Mouse (Mus musculus): Measurements from ENCODE around the gene Tuba1c. TPM values are rescaled to one million over a fixed set of nuclear protein-coding genes. Genes with fewer than 3 reads are reported as not detected.
"Not testable (repeated sequence)": the region's sequence is repeated elsewhere in the genome, so short reads cannot be mapped to it uniquely, and the experiment has no call there.

Tuba1c gene
- polyA plus RNA-seq, 1 experiment from 2014 or later = 135 TPM

- no peak for ATAC-seq (ENCODE audit: insufficient number of reproducible peaks, low FRiP score)
- Histone ChIP-seq H3K27me3 (replicated peaks) (peaks cover 8% of the 10 kb centered on the region; the same call in 1 of the 2 replicates), H3K4me1 (replicated peaks) (peaks cover 14% of the 10 kb centered on the region), H3K9me3 (replicated peaks) (no peaks in the 10 kb centered on the region), H3K27ac (ENCODE audit: poor library complexity, severe bottlenecking) (no peak overlapping the region), H3K4me2 (no peak overlapping the region), H3K4me3 (no peak overlapping the region), H3K9ac (no peak overlapping the region), H3K36me3 (no peaks in the 10 kb centered on the region)
- WGBS = 78% methylated on average over 1 of the region's 1 CpGs
Observed at GRCm38 (mm10) chr15:99071988-99072387, 42.3 kb downstream of the Tuba1c start.

- whole genome bisulfite sequencing = 17% methylated on average over 9 of the region's 9 CpGs
Observed at GRCm38 (mm10) chr15:99074019-99074599, 44.4 kb downstream of the Tuba1c start, which contains the start of gene Troap. Gene Troap (plus strand): TSS chr15:99074575.

GRCm38 (mm10) chr15:99074600-99075333 lies 45.1 kb downstream of the Tuba1c start:
- Histone ChIP-seq H3K27ac (ENCODE audit: poor library complexity, severe bottlenecking) (peak overlapping the region; percentile 92), H3K27me3 (replicated peaks) (no peaks in the 10 kb centered on the region), H3K36me3 (peaks cover 17% of the 10 kb centered on the region), H3K9me3 (replicated peaks) (no peaks in the 10 kb centered on the region), H3K4me2 (peak overlapping the region; percentile 75), H3K4me1 (replicated peaks) (peaks cover 32% of the 10 kb centered on the region), H3K9ac (peak overlapping the region; percentile 85), H3K4me3 (peak overlapping the region; percentile 79)
- under 1% methylated on average over 44 of the region's 44 CpGs for WGBS
- peak; percentile 95 for ATAC-seq (ENCODE audit: insufficient number of reproducible peaks, low FRiP score)

More at GRCm38 (mm10) chr15:99074019-99074599, 44.4 kb downstream of the Tuba1c start, which contains the start of gene Troap:
- 0 out of 2 replicates have a peak, but pooled peaks have one; percentile 0 for ATAC-seq (ENCODE audit: insufficient number of reproducible peaks, low FRiP score)
- Histone ChIP-seq H3K4me3 (peak within 1 kb of the TSS; percentile 79), H3K27ac (ENCODE audit: poor library complexity, severe bottlenecking) (peak within 1 kb of the TSS; percentile 92), H3K36me3 (peaks cover 17% of the 10 kb centered on the region), H3K9ac (peak within 1 kb of the TSS; percentile 85), H3K9me3 (replicated peaks) (no peaks in the 10 kb centered on the region), H3K4me1 (replicated peaks) (peaks cover 32% of the 10 kb centered on the region), H3K27me3 (replicated peaks) (no peaks in the 10 kb centered on the region), H3K4me2 (peak within 1 kb of the TSS; percentile 75)

- Histone ChIP-seq H3K4me3 (peak overlapping the region; percentile 79), H3K4me1 (replicated peaks) (peaks cover 32% of the 10 kb centered on the region), H3K9ac (peak overlapping the region; percentile 85; the same call in 1 of the 2 replicates), H3K4me2 (peak overlapping the region; percentile 75), H3K36me3 (peaks cover 27% of the 10 kb centered on the region)
- not testable (repeated sequence) for H3K9me3 ChIP-seq (replicated peaks); H3K27ac ChIP-seq (ENCODE audit: poor library complexity, severe bottlenecking); H3K27me3 ChIP-seq (replicated peaks); ATAC-seq (ENCODE audit: insufficient number of reproducible peaks, low FRiP score)
- WGBS = 94% methylated on average over 3 of the region's 3 CpGs
Observed at GRCm38 (mm10) chr15:99076011-99076410, 46.3 kb downstream of the Tuba1c start.

- Histone ChIP-seq H3K4me1 (replicated peaks) (peaks cover 32% of the 10 kb centered on the region), H3K9me3 (replicated peaks) (no peaks in the 10 kb centered on the region), H3K36me3 (peaks cover 47% of the 10 kb centered on the region), H3K4me2 (no peak overlapping the region), H3K27ac (ENCODE audit: poor library complexity, severe bottlenecking) (no peak overlapping the region), H3K27me3 (replicated peaks) (0 out of 2 replicates have a peak, but pooled peaks cover 9% of the 10 kb centered on the region), H3K9ac (no peak overlapping the region), H3K4me3 (no peak overlapping the region)
- ATAC-seq (ENCODE audit: insufficient number of reproducible peaks, low FRiP score) = no peak
- 66% methylated on average over 15 of the region's 15 CpGs for WGBS
Observed at GRCm38 (mm10) chr15:99078181-99078910, 48.7 kb downstream of the Tuba1c start.

GRCm38 (mm10) chr15:99079804-99080203 lies 50.1 kb downstream of the Tuba1c start:
- Histone ChIP-seq H3K9ac (no peak overlapping the region), H3K4me2 (no peak overlapping the region), H3K36me3 (peaks cover 52% of the 10 kb centered on the region), H3K4me3 (no peak overlapping the region), H3K9me3 (replicated peaks) (no peaks in the 10 kb centered on the region), H3K4me1 (replicated peaks) (peaks cover 38% of the 10 kb centered on the region), H3K27me3 (replicated peaks) (peaks cover 21% of the 10 kb centered on the region), H3K27ac (ENCODE audit: poor library complexity, severe bottlenecking) (no peak overlapping the region)
- ATAC-seq (ENCODE audit: insufficient number of reproducible peaks, low FRiP score) = no peak
- WGBS = 84% methylated on average over 3 of the region's 3 CpGs

GRCm38 (mm10) chr15:99082322-99082721 lies 52.6 kb downstream of the Tuba1c start:
- Histone ChIP-seq H3K9me3 (replicated peaks) (no peaks in the 10 kb centered on the region), H3K4me2 (no peak overlapping the region), H3K27me3 (replicated peaks) (peaks cover 41% of the 10 kb centered on the region), H3K36me3 (peaks cover 51% of the 10 kb centered on the region), H3K4me1 (replicated peaks) (peaks cover 27% of the 10 kb centered on the region), H3K4me3 (no peak overlapping the region), H3K9ac (no peak overlapping the region), H3K27ac (ENCODE audit: poor library complexity, severe bottlenecking) (no peak overlapping the region)
- no peak for ATAC-seq (ENCODE audit: insufficient number of reproducible peaks, low FRiP score)
- 95% methylated on average over 12 of the region's 12 CpGs for WGBS

- H3K4me2 ChIP-seq = no peak overlapping the region
- H3K27ac ChIP-seq (ENCODE audit: poor library complexity, severe bottlenecking) = no peak overlapping the region
- H3K9ac ChIP-seq = no peak overlapping the region
- no peaks in the 10 kb centered on the region for H3K9me3 ChIP-seq (replicated peaks)
- H3K4me3 ChIP-seq = no peak overlapping the region
- H3K4me1 ChIP-seq (replicated peaks) = peaks cover 21% of the 10 kb centered on the region
- H3K36me3 ChIP-seq = peaks cover 45% of the 10 kb centered on the region
- 90% methylated on average over 16 of the region's 16 CpGs for WGBS
- no peak for ATAC-seq (ENCODE audit: insufficient number of reproducible peaks, low FRiP score)
- peaks cover 46% of the 10 kb centered on the region for H3K27me3 ChIP-seq (replicated peaks)
Observed at GRCm38 (mm10) chr15:99082840-99083239, 53.1 kb downstream of the Tuba1c start.

- Histone ChIP-seq H3K27ac (ENCODE audit: poor library complexity, severe bottlenecking) (no peak overlapping the region), H3K36me3 (peaks cover 41% of the 10 kb centered on the region)
Observed at GRCm38 (mm10) chr15:99083258-99083657, 53.6 kb downstream of the Tuba1c start.

GRCm38 (mm10) chr15:99083867-99084557 lies 54.3 kb downstream of the Tuba1c start:
- 8% methylated on average over 11 of the region's 11 CpGs for WGBS
- Histone ChIP-seq H3K4me1 (replicated peaks) (peaks cover 21% of the 10 kb centered on the region), H3K4me3 (peak overlapping the region; percentile 17; the same call in 1 of the 2 replicates), H3K27me3 (replicated peaks) (peaks cover 58% of the 10 kb centered on the region), H3K27ac (ENCODE audit: poor library complexity, severe bottlenecking) (no peak overlapping the region), H3K4me2 (peak overlapping the region; percentile 47), H3K9ac (no peak overlapping the region), H3K9me3 (replicated peaks) (no peaks in the 10 kb centered on the region), H3K36me3 (peaks cover 35% of the 10 kb centered on the region)
- ATAC-seq (ENCODE audit: insufficient number of reproducible peaks, low FRiP score) = no peak

More at GRCm38 (mm10) chr15:99083258-99083657, 53.6 kb downstream of the Tuba1c start:
- H3K9ac ChIP-seq = no peak overlapping the region
- WGBS = 67% methylated on average over 9 of the region's 9 CpGs
- H3K4me1 ChIP-seq (replicated peaks) = peaks cover 20% of the 10 kb centered on the region
- no peak overlapping the region for H3K4me3 ChIP-seq
- ATAC-seq (ENCODE audit: insufficient number of reproducible peaks, low FRiP score) = no peak
- no peaks in the 10 kb centered on the region for H3K9me3 ChIP-seq (replicated peaks)
- peaks cover 50% of the 10 kb centered on the region for H3K27me3 ChIP-seq (replicated peaks)
- no peak overlapping the region for H3K4me2 ChIP-seq

All from heart, embryonic 12.5 days (tissue).